Mouse (Mus musculus) c-Kit-positive CD71-positive TER-119-negative erythroid progenitor cells, embryonic 14.5 days (primary cell): ENCODE measurements around the gene Gm21094.
"Not testable (repeated sequence)": the region's sequence is repeated elsewhere in the genome, so short reads cannot be mapped to it uniquely, and the experiment has no call there.

Experiments
- DNase-seq: peaks from one replicate; pipeline ENCODE4 v3.0.0-alpha.2; 2013; ENCODE audit warnings: low read depth

Gm21094 gene

GRCm38 (mm10) chrY:32620343-32620742 is at the start of gene Gm21094:
Gene Gm21094 (minus strand): TSS chrY:32620443.
- DNase-seq = not testable (repeated sequence)
